Mouse (Mus musculus): Measurements from ENCODE around the gene Micall1.

The Micall1 gene

GRCm38 (mm10) chr15:79107966-79108365 lies 732 bp upstream of the Micall1 start:
- no peak for DNase-seq (ENCODE audit: low read depth, low spot score)
- H3K36me3 ChIP-seq (ENCODE audit: control insufficient read depth, insufficient read depth, low read length, poor library complexity, severe bottlenecking): peaks cover 3% of the 10 kb centered on the region; the same call in 1 of the 2 replicates

GRCm38 (mm10) chr15:79109321-79109934 lies 730 bp downstream of the Micall1 start:
- H3K36me3 ChIP-seq (ENCODE audit: control insufficient read depth, insufficient read depth, low read length, poor library complexity, severe bottlenecking): peaks cover 5% of the 10 kb centered on the region; the same call in 1 of the 2 replicates
- peak; percentile 47 for DNase-seq (ENCODE audit: low read depth, low spot score)
- H3K27me3 ChIP-seq (ENCODE audit: control insufficient read depth, insufficient read depth, low read length, poor library complexity, severe bottlenecking): no peaks in the 10 kb centered on the region; the same call in 1 of the 2 replicates

More at GRCm38 (mm10) chr15:79107966-79108365, 732 bp upstream of the Micall1 start:
- no peaks in the 10 kb centered on the region; the same call in 1 of the 2 replicates for H3K27me3 ChIP-seq (ENCODE audit: control insufficient read depth, insufficient read depth, low read length, poor library complexity, severe bottlenecking)

GRCm38 (mm10) chr15:79110031-79110430 lies 1.3 kb downstream of the Micall1 start:
- H3K27me3 ChIP-seq (ENCODE audit: control insufficient read depth, insufficient read depth, low read length, poor library complexity, severe bottlenecking): no peaks in the 10 kb centered on the region; the same call in 1 of the 2 replicates
- DNase-seq (ENCODE audit: low read depth, low spot score): peak; percentile 37
- H3K36me3 ChIP-seq (ENCODE audit: control insufficient read depth, insufficient read depth, low read length, poor library complexity, severe bottlenecking): peaks cover 6% of the 10 kb centered on the region

GRCm38 (mm10) chr15:79110528-79110927 lies 1.8 kb downstream of the Micall1 start:
- DNase-seq (ENCODE audit: low read depth, low spot score): no peak
- H3K27me3 ChIP-seq (ENCODE audit: control insufficient read depth, insufficient read depth, low read length, poor library complexity, severe bottlenecking): no peaks in the 10 kb centered on the region; the same call in 1 of the 2 replicates
- H3K36me3 ChIP-seq (ENCODE audit: control insufficient read depth, insufficient read depth, low read length, poor library complexity, severe bottlenecking): peaks cover 11% of the 10 kb centered on the region

GRCm38 (mm10) chr15:79111774-79112173 lies 3.1 kb downstream of the Micall1 start:
- Histone ChIP-seq H3K27me3 (ENCODE audit: control insufficient read depth, insufficient read depth, low read length, poor library complexity, severe bottlenecking) (no peaks in the 10 kb centered on the region; the same call in 1 of the 2 replicates), H3K36me3 (ENCODE audit: control insufficient read depth, insufficient read depth, low read length, poor library complexity, severe bottlenecking) (peaks cover 12% of the 10 kb centered on the region)
- no peak for DNase-seq (ENCODE audit: low read depth, low spot score)

GRCm38 (mm10) chr15:79115276-79115675 lies 6.6 kb downstream of the Micall1 start:
- peaks cover 13% of the 10 kb centered on the region for H3K36me3 ChIP-seq (ENCODE audit: control insufficient read depth, insufficient read depth, low read length, poor library complexity, severe bottlenecking)
- no peaks in the 10 kb centered on the region for H3K27me3 ChIP-seq (ENCODE audit: control insufficient read depth, insufficient read depth, low read length, poor library complexity, severe bottlenecking)
- no peak for DNase-seq (ENCODE audit: low read depth, low spot score)

DNA sequence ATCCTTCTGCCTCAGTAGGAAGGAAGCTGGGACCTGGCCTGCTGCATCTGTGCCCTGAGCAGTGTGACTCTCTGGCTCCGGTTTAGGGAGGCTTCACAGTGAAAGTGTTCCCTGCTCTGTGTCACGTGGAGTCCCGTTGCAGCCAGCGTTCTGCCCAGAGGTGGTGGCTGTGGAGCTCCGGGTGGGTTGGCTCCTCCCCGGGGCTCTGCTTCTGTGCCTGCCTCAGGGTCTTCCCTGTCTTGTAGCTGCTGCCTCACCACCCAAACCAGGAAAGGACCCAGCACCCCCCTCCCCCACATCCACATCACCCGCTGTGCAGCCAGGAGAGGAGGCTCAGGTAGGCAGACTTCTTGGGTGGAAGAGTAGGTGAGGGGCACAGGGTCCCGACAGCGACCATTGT lies 10.8 kb downstream of the Micall1 start:
- no peak for DNase-seq (ENCODE audit: low read depth, low spot score)
- Histone ChIP-seq H3K27me3 (ENCODE audit: control insufficient read depth, insufficient read depth, low read length, poor library complexity, severe bottlenecking) (no peaks in the 10 kb centered on the region), H3K36me3 (ENCODE audit: control insufficient read depth, insufficient read depth, low read length, poor library complexity, severe bottlenecking) (peaks cover 12% of the 10 kb centered on the region)

DNA sequence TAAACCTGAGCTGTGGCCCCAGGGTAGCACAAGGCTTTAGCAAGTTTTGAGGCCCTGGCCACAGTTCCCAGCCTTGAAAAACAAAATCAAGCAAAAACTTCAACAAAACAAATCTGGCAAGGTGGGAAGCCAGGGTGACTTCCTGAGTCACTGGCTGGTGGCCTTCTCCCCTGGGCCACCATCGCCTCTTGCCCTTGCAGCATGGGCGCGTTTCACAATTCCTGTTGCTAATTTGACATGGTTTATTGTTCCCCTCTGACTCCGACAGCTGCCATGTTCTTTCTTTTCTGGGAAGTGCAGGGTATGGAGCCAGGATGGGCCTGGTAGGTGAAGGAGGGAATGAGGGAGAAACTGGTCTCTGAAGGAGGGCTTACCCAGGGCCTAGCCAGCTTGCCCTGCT lies 13.4 kb downstream of the Micall1 start:
- Histone ChIP-seq H3K27me3 (ENCODE audit: control insufficient read depth, insufficient read depth, low read length, poor library complexity, severe bottlenecking) (no peaks in the 10 kb centered on the region), H3K36me3 (ENCODE audit: control insufficient read depth, insufficient read depth, low read length, poor library complexity, severe bottlenecking) (peaks cover 8% of the 10 kb centered on the region)
- DNase-seq (ENCODE audit: low read depth, low spot score): no peak

GRCm38 (mm10) chr15:79122546-79122945 lies 13.8 kb downstream of the Micall1 start:
- peaks cover 10% of the 10 kb centered on the region for H3K36me3 ChIP-seq (ENCODE audit: control insufficient read depth, insufficient read depth, low read length, poor library complexity, severe bottlenecking)
- DNase-seq (ENCODE audit: low read depth, low spot score): no peak
- H3K27me3 ChIP-seq (ENCODE audit: control insufficient read depth, insufficient read depth, low read length, poor library complexity, severe bottlenecking): no peaks in the 10 kb centered on the region

DNA sequence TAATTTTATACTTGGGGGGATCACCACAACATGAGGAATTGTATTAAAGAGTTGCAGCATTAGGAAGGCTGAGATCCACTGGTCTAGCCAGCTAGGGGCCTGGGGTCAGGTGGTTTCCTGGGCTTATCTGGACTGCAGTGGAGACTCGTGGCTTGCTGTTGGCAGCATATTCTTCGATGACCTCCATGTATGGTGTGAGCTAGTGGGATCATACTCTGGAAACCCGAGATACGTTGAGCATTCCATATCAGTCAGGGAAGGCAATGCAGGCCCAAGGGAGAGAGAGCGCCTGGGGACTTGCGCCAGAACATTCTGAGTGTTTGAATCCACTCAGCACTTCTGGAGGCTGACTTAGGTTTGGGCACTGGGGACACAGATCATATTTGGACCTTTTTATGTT lies 15.1 kb downstream of the Micall1 start:
- DNase-seq (ENCODE audit: low read depth, low spot score): no peak
- Histone ChIP-seq H3K27me3 (ENCODE audit: control insufficient read depth, insufficient read depth, low read length, poor library complexity, severe bottlenecking) (no peaks in the 10 kb centered on the region), H3K36me3 (ENCODE audit: control insufficient read depth, insufficient read depth, low read length, poor library complexity, severe bottlenecking) (peaks cover 14% of the 10 kb centered on the region)

DNA sequence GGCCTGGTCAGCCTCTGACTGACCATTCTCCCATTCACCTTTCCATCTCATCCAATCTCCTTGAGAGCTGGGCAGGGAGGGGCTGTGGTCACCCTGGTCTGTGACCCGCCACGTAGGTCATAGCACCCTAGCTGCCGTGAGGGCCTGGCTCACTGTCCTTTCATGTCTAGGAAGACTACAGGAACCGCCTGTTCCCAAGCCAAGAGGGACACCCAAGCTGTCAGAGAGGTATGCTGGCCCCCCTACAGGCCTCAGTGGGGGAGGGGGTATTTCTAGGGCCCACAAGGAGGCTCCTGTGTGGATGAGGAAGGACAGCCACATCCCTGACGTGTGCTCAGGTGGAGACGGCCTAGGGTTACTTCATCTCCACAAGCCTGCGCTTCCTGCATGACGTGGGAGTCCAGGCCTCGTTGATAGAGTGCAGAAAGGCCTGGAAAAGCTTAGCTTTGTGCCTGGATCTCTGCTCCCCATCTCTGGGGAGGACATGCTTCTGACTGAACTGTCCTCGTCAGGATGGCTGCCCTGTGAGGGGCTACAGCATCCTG lies 15.7 kb downstream of the Micall1 start:
- peaks cover 14% of the 10 kb centered on the region for H3K36me3 ChIP-seq (ENCODE audit: control insufficient read depth, insufficient read depth, low read length, poor library complexity, severe bottlenecking)
- H3K27me3 ChIP-seq (ENCODE audit: control insufficient read depth, insufficient read depth, low read length, poor library complexity, severe bottlenecking): no peaks in the 10 kb centered on the region
- DNase-seq (ENCODE audit: low read depth, low spot score): no peak

- peak; percentile 70 for DNase-seq (ENCODE audit: low read depth, low spot score)
- Histone ChIP-seq H3K36me3 (ENCODE audit: control insufficient read depth, insufficient read depth, low read length, poor library complexity, severe bottlenecking) (peaks cover 15% of the 10 kb centered on the region), H3K27me3 (ENCODE audit: control insufficient read depth, insufficient read depth, low read length, poor library complexity, severe bottlenecking) (no peaks in the 10 kb centered on the region)
Observed at GRCm38 (mm10) chr15:79126217-79126932, 17.7 kb downstream of the Micall1 start.

GRCm38 (mm10) chr15:79127101-79127500 lies 18.4 kb downstream of the Micall1 start:
- DNase-seq (ENCODE audit: low read depth, low spot score): no peak
- Histone ChIP-seq H3K27me3 (ENCODE audit: control insufficient read depth, insufficient read depth, low read length, poor library complexity, severe bottlenecking) (no peaks in the 10 kb centered on the region), H3K36me3 (ENCODE audit: control insufficient read depth, insufficient read depth, low read length, poor library complexity, severe bottlenecking) (peaks cover 18% of the 10 kb centered on the region)

- no peaks in the 10 kb centered on the region for H3K27me3 ChIP-seq (ENCODE audit: control insufficient read depth, insufficient read depth, low read length, poor library complexity, severe bottlenecking)
- DNase-seq (ENCODE audit: low read depth, low spot score): peak; percentile 29
- H3K36me3 ChIP-seq (ENCODE audit: control insufficient read depth, insufficient read depth, low read length, poor library complexity, severe bottlenecking): peaks cover 19% of the 10 kb centered on the region
Observed at GRCm38 (mm10) chr15:79128208-79128607, 19.5 kb downstream of the Micall1 start.

GRCm38 (mm10) chr15:79129311-79129710 lies 20.6 kb downstream of the Micall1 start:
- Histone ChIP-seq H3K27me3 (ENCODE audit: control insufficient read depth, insufficient read depth, low read length, poor library complexity, severe bottlenecking) (no peaks in the 10 kb centered on the region), H3K36me3 (ENCODE audit: control insufficient read depth, insufficient read depth, low read length, poor library complexity, severe bottlenecking) (peaks cover 19% of the 10 kb centered on the region)
- no peak for DNase-seq (ENCODE audit: low read depth, low spot score)

Measured in splenic B cell, adult 2 months (primary cell).